Mouse (Mus musculus) heart, embryonic 12.5 days (tissue): Measurements from ENCODE around the gene Slc16a14. TPM values are rescaled to one million over a fixed set of nuclear protein-coding genes. Genes with fewer than 3 reads are reported as not detected.

ENCODE experiments used
- ATAC-seq: fragments of 200-750 bp; cut with Nextera tagmentation; 2 replicates; pipeline ENCODE4 v1.8.0; 2017; ENCODE audit warnings: moderate TSS enrichment, moderate library complexity; ENCODE audit not compliant: insufficient number of reproducible peaks, low FRiP score
- H3K27ac ChIP-seq: fragments of 300-500 bp; sonication (generic); 2 replicates; pipeline ENCODE4 v1.5.1; 2016; ENCODE audit warnings: mild to moderate bottlenecking, moderate library complexity; ENCODE audit not compliant: poor library complexity, severe bottlenecking
- H3K27me3 ChIP-seq: fragments of 300-500 bp; sonication (generic); replicated peaks from 2 replicates; pipeline ENCODE4 v1.6.1; 2016; ENCODE audit warnings: mild to moderate bottlenecking, moderate library complexity
- H3K36me3 ChIP-seq: fragments of 300-500 bp; sonication (generic); 2 replicates; pipeline ENCODE4 v1.6.1; 2016; ENCODE audit warnings: mild to moderate bottlenecking, moderate library complexity
- H3K4me1 ChIP-seq: fragments of 300-500 bp; sonication (generic); replicated peaks from 2 replicates; pipeline ENCODE4 v1.6.1; 2016; ENCODE audit warnings: mild to moderate bottlenecking
- H3K4me2 ChIP-seq: fragments of 300-500 bp; sonication (generic); 2 replicates; pipeline ENCODE4 v1.6.1; 2016; ENCODE audit warnings: mild to moderate bottlenecking, moderate library complexity
- H3K4me3 ChIP-seq: fragments of 300-500 bp; sonication (generic); 2 replicates; pipeline ENCODE4 v1.5.1; 2016; ENCODE audit warnings: mild to moderate bottlenecking
- H3K9ac ChIP-seq: fragments of 300-500 bp; sonication (generic); 2 replicates; pipeline ENCODE4 v1.6.1; 2016; ENCODE audit warnings: mild to moderate bottlenecking, moderate library complexity
- H3K9me3 ChIP-seq: fragments of 300-500 bp; sonication (generic); replicated peaks from 2 replicates; pipeline ENCODE4 v1.6.1; 2016; ENCODE audit warnings: mild to moderate bottlenecking, moderate library complexity
- WGBS: fragments of 180-500 bp; shearing (Covaris S2); methylation state at CpG from one replicate; pipeline ENCODE4 v1.1.7; 2016; 5-methylcytosine and 5-hydroxymethylcytosine counted together
- polyA plus RNA-seq: library from polyadenylated mRNA; unstranded; fragments of >200 nt; fragmentation: Nextera tagmentation; extraction: Ambion mirVana; gene quantifications from 2 replicates; pipeline ENCODE4 v1.2.1, GENCODE M21; 2016

Gene Slc16a14
- polyA plus RNA-seq, 1 experiment from 2014 or later, result 0.26 TPM

DNA sequence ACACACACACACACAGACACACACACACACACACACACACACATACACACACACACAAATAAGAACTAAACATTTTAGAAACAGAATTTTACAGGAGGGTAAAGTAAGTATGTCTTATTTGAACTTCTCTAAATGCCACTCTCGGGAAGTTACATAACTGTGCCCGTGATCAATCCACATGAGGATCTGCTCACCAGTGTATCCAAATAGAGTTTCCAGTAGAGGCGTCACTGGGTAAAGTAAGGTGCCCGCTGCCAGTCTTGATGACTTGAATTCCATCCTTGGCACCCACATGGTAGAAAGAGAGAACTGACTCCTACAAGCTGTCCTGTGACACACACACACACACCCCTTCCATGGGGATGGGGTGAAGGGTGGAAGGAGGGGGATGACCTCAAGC, 52.0 kb downstream of the Slc16a14 start:
- WGBS, result 88% methylated on average over 4 of the region's 4 CpGs
- no peaks in the 10 kb centered on the region for H3K36me3 ChIP-seq
- no peak for ATAC-seq

DNA sequence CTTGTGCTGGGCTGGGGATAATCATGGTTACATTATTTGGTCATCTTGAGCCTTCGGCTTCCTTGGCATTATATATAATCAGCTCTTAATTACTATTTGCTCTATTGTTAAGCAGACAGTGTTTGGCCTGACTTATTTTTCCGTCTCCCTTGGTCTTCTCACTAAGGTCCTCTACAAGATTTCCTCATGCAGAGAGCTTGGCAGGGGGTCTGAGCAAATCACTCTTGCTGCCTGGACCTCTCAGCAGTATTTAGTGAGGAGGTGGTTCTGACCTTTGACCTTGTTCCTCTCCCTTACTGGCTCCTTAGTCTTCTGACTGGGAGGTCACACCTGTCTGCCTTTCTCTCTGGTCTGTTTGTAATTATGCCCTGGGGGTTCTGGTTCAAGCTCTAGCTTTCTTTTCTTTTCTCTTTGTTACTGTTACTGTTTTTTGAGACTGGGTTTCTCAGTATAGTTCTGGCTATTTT, 52.8 kb downstream of the Slc16a14 start:
- Histone ChIP-seq H3K9me3 (no peaks in the 10 kb centered on the region; the same call in 1 of the 2 replicates), H3K4me1 (no peaks in the 10 kb centered on the region), H3K27ac (no peak overlapping the region), H3K4me3 (no peak overlapping the region), H3K27me3 (no peaks in the 10 kb centered on the region), H3K9ac (no peak overlapping the region), H3K36me3 (no peaks in the 10 kb centered on the region), H3K4me2 (no peak overlapping the region)
- WGBS, result 79% methylated on average over 2 of the region's 2 CpGs
- ATAC-seq, result no peak

More for the DNA sequence above, 52.0 kb downstream of the Slc16a14 start:
- no peak overlapping the region for H3K27ac ChIP-seq
- no peak overlapping the region for H3K9ac ChIP-seq
- no peak overlapping the region for H3K4me2 ChIP-seq
- no peaks in the 10 kb centered on the region for H3K4me1 ChIP-seq
- H3K4me3 ChIP-seq, result no peak overlapping the region
- no peaks in the 10 kb centered on the region; the same call in 1 of the 2 replicates for H3K9me3 ChIP-seq
- no peaks in the 10 kb centered on the region for H3K27me3 ChIP-seq

DNA sequence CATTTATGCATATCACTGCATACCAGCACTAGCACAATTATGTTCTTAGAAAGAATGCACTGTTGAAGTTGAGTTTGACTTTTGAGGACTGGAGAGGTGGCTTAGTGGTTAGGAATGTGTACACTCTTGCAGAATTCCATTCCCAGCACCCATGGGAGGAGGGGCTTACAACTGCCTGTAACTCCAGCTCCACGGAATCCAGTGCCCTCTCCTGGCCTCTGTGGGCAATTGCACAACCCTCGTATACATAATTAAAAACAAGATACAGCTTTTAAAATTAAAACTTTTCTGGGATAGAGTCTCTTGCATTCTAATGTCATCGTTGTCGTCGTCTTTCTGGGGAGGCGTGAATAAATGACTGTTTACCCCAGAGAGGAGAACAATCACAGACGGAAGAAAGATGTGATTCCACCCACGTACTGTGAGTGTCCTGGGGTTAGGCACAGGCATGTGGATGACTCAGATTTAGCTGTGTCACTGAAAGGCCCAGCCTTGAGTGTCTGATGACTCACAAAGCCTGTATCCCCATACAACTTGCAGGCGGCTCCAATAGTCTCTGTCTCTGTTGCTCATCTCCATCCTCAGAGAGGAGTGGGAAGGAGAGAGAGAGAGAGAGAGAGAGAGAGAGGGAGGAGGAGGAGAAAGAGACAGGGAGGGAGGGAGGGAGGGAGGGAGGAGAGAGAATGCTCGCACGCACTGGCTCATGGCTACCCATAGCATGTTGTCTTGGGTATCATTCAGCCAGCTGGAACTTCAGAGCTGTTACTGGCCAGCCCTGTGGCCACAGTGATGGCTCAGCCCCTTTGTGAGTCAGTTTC, 53.5 kb downstream of the Slc16a14 start:
- no peak for ATAC-seq
- WGBS, result 71% methylated on average over 11 of the region's 11 CpGs
- H3K9ac ChIP-seq, result no peak overlapping the region
- no peak overlapping the region for H3K27ac ChIP-seq
- H3K9me3 ChIP-seq, result no peaks in the 10 kb centered on the region; the same call in 1 of the 2 replicates
- H3K4me1 ChIP-seq, result no peaks in the 10 kb centered on the region
- no peaks in the 10 kb centered on the region for H3K36me3 ChIP-seq
- H3K4me3 ChIP-seq, result no peak overlapping the region
- no peaks in the 10 kb centered on the region for H3K27me3 ChIP-seq
- no peak overlapping the region for H3K4me2 ChIP-seq

DNA sequence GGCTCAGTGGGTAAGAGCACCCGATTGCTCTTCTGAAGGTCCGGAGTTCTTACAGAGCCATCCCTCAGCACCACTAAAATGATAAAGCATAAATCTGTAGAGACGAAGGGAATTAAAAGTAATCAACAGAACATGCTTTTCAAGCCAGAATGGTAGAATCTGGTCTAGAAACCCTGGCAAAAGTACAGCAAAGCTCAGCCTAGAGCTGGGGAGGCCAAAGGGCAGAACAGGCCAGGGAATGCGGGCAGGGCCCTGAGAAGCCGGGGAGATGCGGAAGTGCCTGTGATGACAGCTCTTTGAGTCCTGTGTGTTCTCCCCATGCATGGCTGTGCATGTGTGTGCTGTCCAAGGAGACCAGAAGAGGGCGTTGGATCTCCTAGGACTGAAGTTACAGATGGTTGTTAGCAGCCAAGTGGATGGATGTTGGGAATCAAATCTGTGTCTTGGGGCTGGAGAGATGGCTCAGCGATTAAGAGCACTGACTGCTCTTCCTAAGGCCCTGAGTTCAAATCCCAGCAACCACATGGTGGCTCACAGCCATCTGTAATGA, 55.3 kb downstream of the Slc16a14 start:
- Histone ChIP-seq H3K9me3 (no peaks in the 10 kb centered on the region), H3K4me2 (no peak overlapping the region), H3K36me3 (no peaks in the 10 kb centered on the region), H3K27ac (no peak overlapping the region), H3K27me3 (no peaks in the 10 kb centered on the region), H3K4me3 (no peak overlapping the region), H3K9ac (no peak overlapping the region), H3K4me1 (no peaks in the 10 kb centered on the region)
- WGBS, result 90% methylated on average over 8 of the region's 8 CpGs
- no peak for ATAC-seq

DNA sequence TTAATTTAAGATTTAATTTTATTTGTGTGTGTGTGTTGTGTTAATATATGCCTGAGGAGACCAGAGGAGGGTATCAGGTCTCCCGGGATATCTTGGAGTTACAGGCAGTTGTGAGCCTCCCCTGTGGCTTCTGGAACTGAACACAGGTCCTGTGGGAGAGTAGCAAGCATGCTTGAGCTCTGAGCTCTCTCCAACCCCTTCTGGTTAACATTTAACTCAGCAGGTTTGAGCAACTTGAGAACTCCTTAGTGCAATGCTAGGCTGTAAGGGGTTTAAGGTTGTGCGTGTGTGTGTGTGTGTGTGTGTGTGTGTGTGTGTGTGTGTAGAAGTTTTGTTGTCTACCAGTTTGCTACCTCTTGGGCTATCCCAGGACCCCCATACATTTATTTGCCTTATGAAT, 57.3 kb downstream of the Slc16a14 start:
- no peak for ATAC-seq
- H3K4me2 ChIP-seq, result no peak overlapping the region
- no peaks in the 10 kb centered on the region for H3K36me3 ChIP-seq
- H3K4me3 ChIP-seq, result no peak overlapping the region
- no peaks in the 10 kb centered on the region for H3K4me1 ChIP-seq
- 77% methylated on average over 2 of the region's 2 CpGs for WGBS
- no peak overlapping the region for H3K27ac ChIP-seq
- H3K27me3 ChIP-seq, result no peaks in the 10 kb centered on the region
- H3K9ac ChIP-seq, result no peak overlapping the region
- H3K9me3 ChIP-seq, result no peaks in the 10 kb centered on the region

DNA sequence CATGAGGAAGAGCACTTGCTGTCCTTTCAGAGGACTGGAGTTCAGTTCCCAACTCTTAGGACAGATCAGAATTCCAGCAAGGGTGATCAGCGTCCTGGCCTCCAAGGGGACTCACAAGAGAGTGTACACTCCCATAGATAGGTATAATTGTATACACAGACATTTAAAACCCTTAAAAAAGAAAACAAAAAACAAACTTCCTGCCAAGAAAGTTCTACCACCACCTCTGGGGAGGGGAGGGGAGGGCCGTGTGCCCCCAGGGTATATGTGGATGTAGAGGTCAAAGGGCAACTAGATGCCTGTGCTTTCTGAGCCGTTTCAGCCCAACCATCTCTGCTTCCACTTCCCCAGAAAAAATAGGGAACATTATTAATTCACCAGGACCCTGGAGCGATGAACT, 62.0 kb downstream of the Slc16a14 start:
- Histone ChIP-seq H3K27ac (no peak overlapping the region), H3K9ac (no peak overlapping the region), H3K27me3 (no peaks in the 10 kb centered on the region), H3K4me2 (no peak overlapping the region), H3K9me3 (no peaks in the 10 kb centered on the region), H3K4me3 (no peak overlapping the region), H3K4me1 (peaks cover 6% of the 10 kb centered on the region; the same call in 1 of the 2 replicates), H3K36me3 (no peaks in the 10 kb centered on the region)
- no peak for ATAC-seq
- 67% methylated on average over 4 of the region's 4 CpGs for WGBS

DNA sequence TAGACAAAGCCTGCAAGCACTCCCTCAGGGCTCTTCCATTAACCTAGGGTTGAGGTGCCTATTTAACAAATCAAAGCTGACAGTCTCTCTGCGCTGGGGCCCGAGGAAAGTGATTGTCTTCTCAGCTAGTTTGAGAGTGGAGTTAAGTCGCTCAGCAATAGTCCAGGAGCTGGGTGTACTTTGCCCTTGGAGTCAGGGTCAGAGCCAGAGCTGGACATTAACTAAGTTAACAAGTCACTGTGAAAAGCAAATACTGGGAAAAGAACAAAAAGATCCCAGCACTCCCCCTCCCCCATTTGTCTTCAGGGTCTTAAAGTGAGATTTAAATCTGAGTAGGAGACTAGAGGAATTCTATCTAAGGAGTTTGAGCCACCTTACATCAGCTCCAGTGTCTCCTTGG, 62.8 kb downstream of the Slc16a14 start:
- H3K9me3 ChIP-seq, result no peaks in the 10 kb centered on the region
- H3K27ac ChIP-seq, result no peak overlapping the region
- peaks cover 6% of the 10 kb centered on the region; the same call in 1 of the 2 replicates for H3K4me1 ChIP-seq
- no peak for ATAC-seq
- no peak overlapping the region for H3K4me3 ChIP-seq
- H3K36me3 ChIP-seq, result no peaks in the 10 kb centered on the region
- no peaks in the 10 kb centered on the region for H3K27me3 ChIP-seq
- no peak overlapping the region for H3K4me2 ChIP-seq
- 40% methylated on average over 3 of the region's 3 CpGs for WGBS
- no peak overlapping the region for H3K9ac ChIP-seq

DNA sequence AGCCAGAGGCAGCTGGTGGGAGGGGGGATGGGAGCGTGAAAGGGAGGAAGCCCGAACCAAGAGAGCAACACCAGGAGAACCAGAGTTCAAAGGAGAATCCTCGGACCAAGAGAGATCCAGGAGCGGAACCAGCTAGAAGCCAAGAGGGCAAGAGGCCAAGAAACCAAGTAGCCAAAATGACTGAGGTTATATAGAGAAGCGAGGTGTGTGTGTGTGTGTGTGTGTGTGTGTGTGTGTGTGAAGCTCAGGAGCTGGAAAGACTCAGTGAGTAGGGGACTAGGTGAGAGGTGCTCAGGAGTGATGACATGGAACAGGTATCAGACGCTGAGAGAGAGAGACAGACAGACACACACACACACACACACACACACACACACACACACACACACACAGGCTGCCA, 63.8 kb downstream of the Slc16a14 start:
- no peak overlapping the region for H3K27ac ChIP-seq
- no peaks in the 10 kb centered on the region for H3K36me3 ChIP-seq
- peaks cover 6% of the 10 kb centered on the region; the same call in 1 of the 2 replicates for H3K4me1 ChIP-seq
- H3K27me3 ChIP-seq, result no peaks in the 10 kb centered on the region
- no peak for ATAC-seq
- 44% methylated on average over 6 of the region's 6 CpGs for WGBS
- H3K4me3 ChIP-seq, result no peak overlapping the region
- no peak overlapping the region for H3K9ac ChIP-seq
- no peak overlapping the region for H3K4me2 ChIP-seq
- no peaks in the 10 kb centered on the region for H3K9me3 ChIP-seq

DNA sequence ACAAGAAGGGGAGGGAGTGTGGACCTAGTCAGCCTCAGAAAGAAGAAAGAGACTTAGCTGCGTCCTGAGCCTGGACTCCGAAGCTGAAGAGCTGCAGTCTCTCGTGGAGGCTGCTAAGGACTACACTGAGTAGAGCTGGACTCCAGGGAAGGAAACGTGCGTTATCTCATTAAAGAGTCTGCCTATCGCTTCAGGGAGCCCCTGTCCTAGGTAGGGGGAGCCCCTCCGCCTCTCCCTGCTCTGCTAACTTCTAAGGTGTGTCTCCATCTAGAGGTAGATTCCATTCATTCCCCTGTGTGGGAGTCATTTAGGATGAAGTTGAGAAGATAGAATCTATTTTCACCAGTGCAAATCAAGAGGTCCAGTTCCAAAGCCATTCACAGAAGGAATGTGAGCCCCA, 65.4 kb downstream of the Slc16a14 start:
- no peak overlapping the region for H3K9ac ChIP-seq
- H3K9me3 ChIP-seq, result no peaks in the 10 kb centered on the region
- H3K27ac ChIP-seq, result no peak overlapping the region
- H3K36me3 ChIP-seq, result no peaks in the 10 kb centered on the region
- H3K4me1 ChIP-seq, result peaks cover 6% of the 10 kb centered on the region; the same call in 1 of the 2 replicates
- ATAC-seq, result no peak
- no peaks in the 10 kb centered on the region for H3K27me3 ChIP-seq
- H3K4me2 ChIP-seq, result peak overlapping the region; percentile 14; the same call in 1 of the 2 replicates
- no peak overlapping the region for H3K4me3 ChIP-seq
- 27% methylated on average over 7 of the region's 7 CpGs for WGBS

DNA sequence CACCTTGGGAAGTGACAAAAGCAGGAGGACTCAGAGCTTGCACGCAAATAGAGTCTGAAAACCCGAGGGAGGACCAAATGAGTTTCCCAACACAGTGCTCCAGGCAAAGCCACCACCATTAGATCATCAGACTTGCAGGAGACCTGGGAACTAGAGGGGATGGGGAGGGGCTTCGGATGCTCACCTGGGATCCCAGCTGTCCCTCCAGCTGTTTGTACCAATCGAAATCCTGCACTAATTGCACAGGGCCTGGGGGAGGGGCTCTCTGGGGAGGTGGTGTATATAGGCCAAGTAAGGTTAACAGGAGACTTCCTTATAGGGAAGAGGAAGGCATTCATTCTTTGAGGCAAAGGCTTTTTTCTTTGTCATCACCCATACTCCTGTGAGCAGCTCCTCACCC, 66.1 kb downstream of the Slc16a14 start:
- H3K27ac ChIP-seq, result no peak overlapping the region
- WGBS, result 73% methylated on average over 4 of the region's 4 CpGs
- no peak overlapping the region for H3K4me3 ChIP-seq
- no peaks in the 10 kb centered on the region for H3K27me3 ChIP-seq
- no peak overlapping the region for H3K4me2 ChIP-seq
- peaks cover 6% of the 10 kb centered on the region; the same call in 1 of the 2 replicates for H3K4me1 ChIP-seq
- no peak for ATAC-seq
- no peak overlapping the region for H3K9ac ChIP-seq
- H3K9me3 ChIP-seq, result no peaks in the 10 kb centered on the region
- no peaks in the 10 kb centered on the region for H3K36me3 ChIP-seq

DNA sequence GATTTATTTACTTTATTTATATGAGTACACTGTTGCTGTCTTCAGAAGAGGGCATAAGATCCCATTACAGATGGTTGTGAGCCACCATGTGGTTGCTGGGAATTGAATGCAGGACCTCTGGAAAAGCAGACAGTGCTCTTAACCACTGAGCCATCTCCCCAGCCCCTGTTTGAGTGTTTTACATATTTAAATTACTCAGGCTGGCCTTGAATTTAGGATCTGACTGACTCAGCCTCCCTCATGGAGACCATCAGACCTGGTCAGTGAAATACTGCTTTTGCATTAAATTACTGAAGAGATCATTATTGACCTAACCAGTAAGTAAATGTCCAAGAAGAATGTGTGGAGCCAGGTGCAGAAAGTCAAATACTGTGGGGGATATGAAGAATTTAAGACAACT, 66.6 kb downstream of the Slc16a14 start:
- Histone ChIP-seq H3K9ac (no peak overlapping the region), H3K4me1 (peaks cover 6% of the 10 kb centered on the region; the same call in 1 of the 2 replicates), H3K36me3 (no peaks in the 10 kb centered on the region), H3K27me3 (no peaks in the 10 kb centered on the region), H3K27ac (no peak overlapping the region), H3K9me3 (no peaks in the 10 kb centered on the region), H3K4me2 (no peak overlapping the region), H3K4me3 (no peak overlapping the region)
- ATAC-seq, result no peak
